Mouse (Mus musculus) mature B cell (primary cell): ENCODE measurements around the gene BC024978.

ENCODE experiments used
- in situ Hi-C: fragments of 300-500 bp; cut with MboI; formaldehyde crosslinking; loops from 2 replicates; pipeline ENCODE4 v1.14.3; 2019

BC024978 gene

DNA sequence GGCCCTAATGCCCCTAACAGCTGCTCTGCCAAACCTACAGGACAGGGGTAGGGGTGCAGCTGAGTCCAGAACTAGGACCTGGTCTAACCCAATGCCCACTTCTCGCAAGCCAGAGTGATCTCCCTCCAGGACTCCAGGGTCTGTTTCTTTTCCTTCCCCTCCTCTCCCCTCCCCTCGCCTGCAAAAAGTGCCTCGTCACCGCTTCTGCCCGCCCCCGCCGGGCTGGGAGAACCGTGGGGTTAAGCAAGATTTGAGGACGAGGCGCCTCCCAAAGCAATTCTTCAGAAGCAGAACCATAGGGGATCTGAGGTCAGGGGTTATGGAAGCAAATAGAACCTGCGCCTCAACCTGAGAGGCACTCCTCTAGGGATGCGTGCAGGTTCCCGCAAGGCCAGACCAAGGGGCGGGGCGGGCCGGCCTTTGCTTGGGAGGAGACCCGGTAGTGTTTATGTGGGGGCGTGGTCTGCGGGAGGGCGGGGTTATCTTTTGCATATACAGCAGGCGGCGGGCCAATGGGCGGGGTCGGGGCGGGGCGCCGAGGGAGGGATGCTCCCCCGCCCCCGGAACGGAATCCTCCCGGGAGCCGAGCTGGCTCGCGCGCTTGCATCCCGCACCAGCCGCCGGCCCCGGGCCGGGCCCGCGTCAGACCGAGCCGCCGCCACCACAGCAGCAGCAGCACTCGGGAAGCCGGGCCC is 62.8 kb downstream of the BC024978 start, which contains the start of gene Numbl:
TSS of gene Numbl (plus strand) at position 229 of the 695 bp plus-strand sequence.
- in situ Hi-C loops = no loop called here

GRCm38 (mm10) chr7:27259271-27259721 is 63.7 kb downstream of the BC024978 start:
- in situ Hi-C loops = no loop called here

- in situ Hi-C loops = no loop called here
Measured at GRCm38 (mm10) chr7:27259771-27260170, 64.2 kb downstream of the BC024978 start.
